Mouse (Mus musculus) spleen, postnatal 36 days (tissue): ENCODE measurements around the gene Mpeg1.
A peak's percentile ranks its signal among the peaks of the same experiment; 100 is the strongest.

Experiments used
- DNase-seq, 2 experiments: peaks; one replicate each; pipeline ENCODE4 v3.0.0; 2022; ENCODE audit warnings: low spot score in 2 of 2, mixed read lengths in 1 of 2

Mpeg1 gene

DNA sequence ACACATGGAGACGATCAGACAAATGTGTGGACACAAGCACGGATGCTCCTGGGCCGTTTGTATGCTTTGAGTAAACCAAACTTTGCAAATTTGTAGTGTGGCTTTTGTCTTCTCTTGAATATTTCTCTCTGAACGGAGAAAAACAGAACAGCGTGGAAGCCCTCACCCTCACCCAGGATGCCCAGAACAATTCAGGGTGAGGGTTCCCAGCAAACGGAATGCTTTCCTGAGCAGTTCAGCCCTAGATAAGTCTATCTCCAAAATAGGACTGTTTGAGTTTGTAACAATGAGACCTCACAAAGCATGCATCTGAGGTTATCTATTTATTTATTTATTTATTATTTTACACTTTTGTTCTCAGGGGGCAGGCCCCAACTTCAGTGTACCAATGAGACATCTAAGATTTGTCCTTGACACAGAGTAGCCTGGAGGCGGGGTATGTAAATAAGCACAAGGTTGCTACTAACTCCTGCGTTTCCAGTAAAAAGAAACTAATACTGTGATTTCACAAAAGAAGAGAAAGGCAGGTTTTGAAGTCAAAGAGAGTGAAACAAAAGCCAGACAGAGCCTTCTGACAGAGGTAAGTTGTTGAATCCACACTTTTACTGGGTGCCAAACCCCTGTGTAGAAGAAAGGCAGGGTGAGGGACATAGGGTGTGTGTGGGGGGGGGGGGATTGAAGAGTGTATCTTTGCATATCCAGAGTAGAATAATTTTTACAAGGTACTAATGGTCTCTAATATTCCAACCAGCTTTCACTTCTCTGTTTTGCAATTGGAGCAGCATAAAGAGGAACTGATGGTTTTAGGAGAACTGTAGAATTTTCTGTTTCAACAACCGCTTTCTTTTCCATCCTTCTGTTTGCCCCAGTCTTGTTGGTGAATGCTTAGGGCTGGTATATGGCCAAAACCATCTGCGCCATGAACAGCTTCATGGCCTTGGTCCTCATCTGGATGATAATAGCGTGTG lies at the start of gene Mpeg1:
Gene Mpeg1 (plus strand): TSS at position 498 of the 968 bp plus-strand sequence.
- peak in 1 of 2 experiments; percentile 45 for DNase-seq

- no peak for DNase-seq
Observed at GRCm38 (mm10) chr19:12413737-12414136, 46.8 kb upstream of the Mpeg1 start.

DNA sequence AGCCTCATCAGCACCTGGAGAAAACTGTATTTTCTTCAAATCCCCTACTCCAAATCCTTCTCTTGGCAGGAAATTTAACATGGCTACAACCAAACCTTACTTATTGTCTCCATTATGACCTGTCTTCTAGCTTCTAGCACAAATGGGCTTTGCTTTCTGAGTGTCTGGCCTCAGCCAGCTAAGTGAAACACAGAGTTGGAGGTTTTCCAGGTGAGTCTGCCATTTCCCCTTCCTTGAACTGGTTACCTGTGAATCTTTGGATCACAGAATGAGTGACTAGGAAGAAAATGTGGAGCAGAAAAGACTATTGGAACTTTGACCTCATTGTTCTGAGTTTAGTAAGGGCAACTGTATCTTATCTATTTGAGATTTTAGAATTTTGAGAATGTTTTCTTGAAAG lies 43.2 kb upstream of the Mpeg1 start, which contains the start of gene Olfr1441:
Gene Olfr1441 (plus strand): TSS at position 73 of the 400 bp plus-strand sequence.
- DNase-seq, result no peak

DNA sequence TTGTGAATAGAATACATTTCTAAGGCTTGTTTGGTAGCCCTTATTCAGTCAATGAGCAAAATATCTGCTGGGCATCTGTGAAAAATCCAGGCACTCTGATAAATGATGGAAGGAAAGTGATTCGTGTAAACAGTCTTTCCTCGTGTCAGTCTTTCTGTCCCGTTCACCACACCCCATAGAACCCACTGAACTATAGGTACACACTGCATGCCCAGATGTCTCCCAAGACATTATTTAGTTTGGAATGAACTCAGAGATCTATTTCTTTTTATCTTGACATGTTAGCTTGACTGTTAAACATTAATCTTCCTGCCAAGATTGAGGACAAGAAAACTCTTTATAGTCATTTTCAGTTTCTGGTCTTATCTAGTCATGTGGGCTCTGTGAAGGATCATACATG lies 42.3 kb upstream of the Mpeg1 start:
- DNase-seq, result no peak

- no peak for DNase-seq
Observed at GRCm38 (mm10) chr19:12420555-12420954, 40.0 kb upstream of the Mpeg1 start.

- no peak for DNase-seq
Observed at GRCm38 (mm10) chr19:12421680-12422079, 38.9 kb upstream of the Mpeg1 start.

DNA sequence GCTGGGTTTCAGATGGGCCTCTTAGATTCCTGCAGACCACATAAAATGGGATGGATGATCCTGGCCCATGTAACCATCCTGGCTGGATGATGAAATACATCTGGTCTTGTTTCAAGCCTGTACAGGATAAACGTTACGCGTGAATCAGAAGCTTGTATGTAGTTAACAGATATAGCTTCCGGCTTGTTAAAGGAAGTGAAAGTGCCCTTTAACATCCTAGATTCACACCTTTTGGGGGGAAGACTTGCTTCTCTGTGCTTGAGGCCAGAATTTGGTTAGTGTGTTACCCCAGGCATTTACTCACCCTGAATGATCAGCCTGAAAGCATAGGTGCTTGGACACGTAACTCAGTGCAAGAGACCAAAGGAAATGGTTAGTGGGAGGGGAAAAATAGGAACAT lies 33.5 kb upstream of the Mpeg1 start:
- peak; percentile 35 to 51 for DNase-seq

DNA sequence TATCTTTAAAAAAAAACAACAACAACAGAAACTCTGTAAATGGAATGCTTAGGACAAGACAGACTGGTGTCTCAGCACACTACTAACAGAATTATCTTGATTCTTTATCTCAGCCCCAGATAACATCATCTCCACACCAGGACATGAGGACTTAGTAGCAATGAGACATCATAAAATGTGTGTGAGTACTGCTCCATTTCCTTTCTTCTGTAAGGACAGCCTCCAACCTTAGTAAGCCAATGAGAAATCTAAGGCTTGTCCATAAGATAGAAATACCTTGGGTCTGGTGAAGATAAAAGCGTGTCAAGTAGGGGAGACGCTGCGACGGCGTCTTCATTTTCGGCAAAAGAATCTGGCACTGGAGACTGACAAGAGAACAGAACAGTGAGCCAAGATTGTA lies 33.0 kb upstream of the Mpeg1 start, which contains the start of gene Pfpl:
Gene Pfpl (plus strand): TSS at position 301 of the 400 bp plus-strand sequence.
- no peak for DNase-seq

DNA sequence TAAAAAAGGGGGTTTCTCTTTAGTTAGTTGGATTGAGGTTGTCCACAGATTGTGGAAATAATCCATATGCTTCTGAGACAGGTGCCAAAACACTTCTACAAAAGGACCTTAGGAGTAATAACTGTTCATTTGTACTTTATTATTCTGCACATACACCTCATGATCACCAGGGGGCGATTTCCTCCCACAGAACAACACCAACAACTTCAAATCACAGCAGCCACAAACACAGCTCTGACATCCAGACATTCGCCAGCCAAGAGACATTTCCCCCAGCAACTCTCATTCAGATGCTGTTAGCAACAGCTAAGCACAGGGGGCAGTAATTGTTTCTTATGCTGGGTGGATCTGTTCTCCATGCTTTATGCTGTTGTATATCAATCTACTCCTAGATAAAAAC lies 27.5 kb upstream of the Mpeg1 start:
- DNase-seq, result peak; percentile 60 to 66

GRCm38 (mm10) chr19:12435011-12435416 lies 25.6 kb upstream of the Mpeg1 start:
- DNase-seq, result peak; percentile 54 to 58

- peak; percentile 19 to 39 for DNase-seq
Observed at GRCm38 (mm10) chr19:12435750-12436524, 24.6 kb upstream of the Mpeg1 start.

- DNase-seq, result no peak
Observed at GRCm38 (mm10) chr19:12439581-12439980, 21.0 kb upstream of the Mpeg1 start.

GRCm38 (mm10) chr19:12440103-12440725 lies 20.4 kb upstream of the Mpeg1 start:
- peak; percentile 32 to 44 for DNase-seq

- no peak for DNase-seq
Observed at GRCm38 (mm10) chr19:12442560-12442959, 18.0 kb upstream of the Mpeg1 start.

DNA sequence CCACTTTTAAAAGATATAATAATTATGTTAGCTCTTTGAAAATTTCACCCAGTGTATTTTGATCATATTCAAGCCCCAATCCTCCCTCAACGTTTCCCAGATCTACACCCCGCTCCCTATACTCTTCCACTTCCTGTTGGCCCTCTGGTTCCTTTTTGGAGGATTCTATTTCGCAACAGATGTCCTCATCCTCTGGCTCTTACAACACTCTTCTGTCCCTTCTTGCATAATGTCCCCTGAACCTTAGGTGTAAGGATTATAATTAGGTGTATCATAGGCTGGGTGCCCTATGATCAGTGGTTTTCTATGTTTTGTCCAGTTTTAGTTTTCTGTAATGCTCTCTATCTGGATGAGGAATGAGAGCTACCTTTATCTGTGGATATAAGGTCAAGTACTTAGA lies 15.6 kb upstream of the Mpeg1 start:
- DNase-seq, result peak in 1 of 2 experiments; percentile 17

GRCm38 (mm10) chr19:12457401-12458066 lies 3.0 kb upstream of the Mpeg1 start:
- DNase-seq, result peak; percentile 85

DNA sequence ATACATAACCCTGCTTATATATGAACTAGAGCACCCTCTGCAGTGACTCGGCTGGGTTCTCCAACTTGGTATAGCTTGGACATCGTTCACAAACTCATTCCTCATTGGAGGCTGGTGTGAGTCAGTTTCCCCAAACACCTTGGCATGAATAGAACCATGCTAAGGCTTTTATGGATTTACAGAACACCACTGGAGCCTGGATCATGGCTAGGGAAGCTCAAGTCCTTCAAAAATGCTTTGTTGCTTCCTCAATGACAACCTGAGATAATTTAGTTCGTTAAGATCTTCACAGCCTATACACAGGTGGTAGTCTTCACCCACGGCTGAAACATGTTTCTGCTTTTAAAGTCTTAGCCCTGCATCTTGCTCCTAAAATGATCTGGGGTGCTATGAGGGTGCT lies 1.1 kb upstream of the Mpeg1 start:
- no peak for DNase-seq

DNA sequence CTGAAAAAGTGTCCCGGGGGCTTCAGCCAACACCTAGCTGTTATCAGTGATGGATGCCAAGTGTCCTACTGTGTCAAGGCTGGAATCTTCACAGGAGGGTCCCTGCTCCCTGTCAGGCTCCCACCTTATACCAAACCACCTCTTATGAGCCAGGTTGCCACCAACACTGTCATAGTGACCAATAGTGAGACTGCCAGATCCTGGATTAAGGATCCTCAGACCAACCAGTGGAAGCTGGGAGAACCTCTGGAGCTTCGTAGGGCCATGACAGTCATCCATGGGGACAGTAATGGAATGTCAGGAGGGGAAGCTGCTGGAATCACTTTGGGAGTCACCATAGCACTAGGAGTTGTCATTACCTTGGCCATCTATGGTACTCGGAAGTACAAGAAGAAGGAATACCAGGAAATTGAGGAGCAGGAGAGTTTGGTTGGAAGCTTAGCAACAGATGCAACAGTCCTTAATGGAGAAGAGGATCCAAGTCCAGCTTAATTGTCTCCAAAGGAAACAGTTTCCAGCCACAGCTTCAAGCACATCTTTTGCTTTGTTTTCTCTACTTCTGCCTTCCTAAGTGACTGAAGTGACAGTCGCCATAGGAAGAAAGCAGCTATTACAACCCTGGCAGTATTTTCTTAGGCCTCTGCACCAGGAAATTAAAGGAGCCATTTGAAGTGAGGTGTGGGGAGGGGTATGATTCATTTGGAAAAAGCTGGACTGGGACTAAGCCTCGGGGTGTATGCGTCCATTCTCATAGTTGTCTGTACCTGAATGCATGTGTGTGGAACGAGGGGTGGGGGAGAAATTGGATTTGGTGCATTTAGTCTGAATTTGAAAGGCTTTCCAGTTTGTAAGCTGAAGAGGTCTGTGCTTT lies 2.5 kb downstream of the Mpeg1 start:
- no peak for DNase-seq

GRCm38 (mm10) chr19:12463722-12464035 lies 3.1 kb downstream of the Mpeg1 start:
- no peak for DNase-seq

DNA sequence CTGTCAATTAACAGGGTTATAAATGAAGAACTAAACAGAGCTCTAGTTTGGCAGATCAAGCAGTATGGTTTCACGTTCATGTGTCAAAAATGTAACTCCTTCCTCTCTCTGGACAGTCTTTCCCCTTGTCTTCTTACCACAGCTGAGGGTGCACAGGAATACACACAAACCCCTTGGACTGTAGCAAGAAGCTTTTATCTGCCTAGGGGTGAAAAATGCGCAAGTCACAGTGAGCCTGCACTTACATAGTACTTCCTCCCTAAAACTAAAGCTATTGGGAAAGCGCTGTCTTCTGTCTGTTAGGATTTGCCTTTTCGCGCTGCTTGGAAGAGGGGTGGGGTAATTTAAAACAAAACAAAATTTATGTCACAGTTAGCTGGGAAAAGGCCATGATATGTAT lies 3.5 kb downstream of the Mpeg1 start:
- DNase-seq, result no peak

DNA sequence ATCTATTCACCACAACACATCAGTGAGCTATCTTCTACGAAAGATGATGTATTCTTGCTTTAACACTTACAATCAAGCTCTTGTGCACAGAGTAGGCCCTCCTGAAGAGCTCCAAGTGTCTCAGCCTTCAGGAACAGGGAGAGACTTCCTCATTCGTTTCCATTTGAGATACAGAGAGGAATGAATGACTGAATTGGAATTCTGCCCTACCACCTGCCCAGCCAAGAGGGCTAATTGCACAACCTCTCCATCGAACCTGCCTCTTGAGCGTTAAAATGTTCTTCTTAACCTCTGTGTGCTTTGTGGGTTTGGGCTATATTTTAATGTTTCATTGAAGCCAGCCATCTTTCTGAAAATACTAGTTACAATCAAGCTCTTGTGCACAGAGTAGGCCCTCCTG lies 4.1 kb downstream of the Mpeg1 start:
- no peak for DNase-seq
